Mouse (Mus musculus): ENCODE data around the gene Akr1c19. TPM values are rescaled to one million over a fixed set of nuclear protein-coding genes. Genes with fewer than 3 reads are reported as not detected.

Akr1c19 gene
- polyA plus RNA-seq (2017; shearing (Covaris generic)), result not detected

DNA sequence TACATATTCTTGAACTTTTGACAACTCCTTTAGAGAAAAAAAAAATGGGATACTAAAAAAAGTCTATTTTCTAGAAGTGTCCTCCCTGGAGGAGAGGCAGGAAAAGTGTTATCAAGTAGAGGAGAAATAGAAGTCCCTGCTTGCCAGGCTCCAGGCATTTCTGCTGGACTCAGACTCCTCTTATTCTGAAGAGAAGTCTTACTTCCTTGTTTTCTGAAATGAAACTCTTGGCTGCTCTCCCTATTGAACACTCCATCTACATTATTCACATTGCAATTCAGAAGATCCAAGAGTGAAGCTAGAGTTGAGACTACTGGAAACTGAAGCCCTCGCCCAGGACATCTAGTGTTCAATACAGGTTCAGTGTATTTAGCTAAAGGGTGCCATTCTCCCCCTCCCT is at the start of gene Akr1c19:
TSS of gene Akr1c19 (plus strand) at position 260 of the 400 bp plus-strand sequence.

DNA sequence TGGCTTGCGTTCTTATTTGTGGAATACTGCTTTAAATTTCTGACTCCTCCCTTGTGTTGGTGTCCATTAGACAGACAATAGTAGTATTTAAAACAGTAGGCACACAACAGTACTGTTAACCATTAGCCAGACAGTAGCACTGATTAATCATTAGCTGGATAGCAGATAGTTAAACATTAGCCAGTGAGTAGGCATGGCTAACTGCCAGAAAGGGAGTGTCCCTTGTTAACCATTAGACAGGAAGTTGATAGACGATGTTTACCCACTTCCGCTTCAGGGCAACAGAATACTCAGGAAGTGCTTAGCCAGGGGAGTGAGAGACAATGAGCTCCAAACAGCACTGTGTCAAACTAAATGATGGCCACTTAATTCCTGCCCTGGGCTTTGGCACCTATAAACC is 37.6 kb upstream of the Akr1c19 start, which contains the start of gene Akr1c13:
TSS of gene Akr1c13 (plus strand) at position 247 of the 400 bp plus-strand sequence.

GRCm38 (mm10) chr13:4279284-4279683 is 50.8 kb downstream of the Akr1c19 start, which contains the start of gene Akr1c12:
Gene Akr1c12 (minus strand): TSS chr13:4279433.

Other genes starting within 250 kb of the Akr1c19 start
- gene Akr1c14, start 179.7 kb upstream of the Akr1c19 start, polyA plus RNA-seq (2017; shearing (Covaris generic)), result 0.07 TPM
- 0.75 TPM for gene Akr1c18, start 78.0 kb upstream of the Akr1c19 start, polyA plus RNA-seq (2017; shearing (Covaris generic))
- 37.2 TPM for gene Akr1c13, start 37.5 kb upstream of the Akr1c19 start, polyA plus RNA-seq (2017; shearing (Covaris generic))
- 6.9 TPM for gene Akr1c12, start 50.7 kb downstream of the Akr1c19 start, polyA plus RNA-seq (2017; shearing (Covaris generic))
- not detected for gene Akr1c6, start 205.6 kb downstream of the Akr1c19 start, polyA plus RNA-seq (2017; shearing (Covaris generic))

Data from CD4-positive, CD25-positive, alpha-beta regulatory T cell (primary cell).